Mouse (Mus musculus): ENCODE results near the gene Tax1bp1.

The Tax1bp1 gene

GRCm38 (mm10) chr6:52802181-52802580 lies 88.7 kb downstream of the Tax1bp1 start:
- no peak for DNase-seq

GRCm38 (mm10) chr6:52805237-52805856 lies 91.8 kb downstream of the Tax1bp1 start:
- no peak for DNase-seq

All from right cerebral cortex, postnatal 4 days (tissue).